Mouse (Mus musculus): ENCODE data around the gene Rps6kb2. TPM values are rescaled to one million over a fixed set of nuclear protein-coding genes. Genes with fewer than 3 reads are reported as not detected.
A peak's percentile ranks its signal among the peaks of the same experiment; 100 is the strongest.

Rps6kb2 gene
- 17.2 and 17.7 TPM in 2 replicates for polyA plus RNA-seq (2012; ENCODE audit: insufficient read depth, insufficient read length, missing spikeins)

- H3K4me1 ChIP-seq (ENCODE audit: control insufficient read depth, insufficient read depth, insufficient read length, low read length), result peaks cover 7% of the 10 kb centered on the region
- H3K27ac ChIP-seq (replicated peaks; ENCODE audit: low read depth, low read length), result peak within 1 kb of the TSS; percentile 43
- peak within 1 kb of the TSS; percentile 89 for H3K4me3 ChIP-seq (ENCODE audit: insufficient read depth, low read depth, low read length)
These were observed at the start of gene Rps6kb2 for GRCm38 (mm10) chr19:4162646-4163542. Gene Rps6kb2, minus strand, starts transcription at chr19:4163354.

GRCm38 (mm10) chr19:4211891-4212588 is 48.9 kb upstream of the Rps6kb2 start:
- Histone ChIP-seq H3K4me3 (ENCODE audit: insufficient read depth, low read depth, low read length) (no peak overlapping the region), H3K4me1 (ENCODE audit: control insufficient read depth, insufficient read depth, insufficient read length, low read length) (no peaks in the 10 kb centered on the region), H3K27ac (replicated peaks; ENCODE audit: low read depth, low read length) (no peak overlapping the region)

GRCm38 (mm10) chr19:4208563-4208962 is 45.4 kb upstream of the Rps6kb2 start:
- Histone ChIP-seq H3K27ac (replicated peaks; ENCODE audit: low read depth, low read length) (no peak overlapping the region), H3K4me3 (ENCODE audit: insufficient read depth, low read depth, low read length) (no peak overlapping the region), H3K4me1 (ENCODE audit: control insufficient read depth, insufficient read depth, insufficient read length, low read length) (no peaks in the 10 kb centered on the region)

GRCm38 (mm10) chr19:4206971-4207370 is 43.8 kb upstream of the Rps6kb2 start:
- H3K27ac ChIP-seq (replicated peaks; ENCODE audit: low read depth, low read length), result no peak overlapping the region
- H3K4me1 ChIP-seq (ENCODE audit: control insufficient read depth, insufficient read depth, insufficient read length, low read length), result no peaks in the 10 kb centered on the region
- H3K4me3 ChIP-seq (ENCODE audit: insufficient read depth, low read depth, low read length), result no peak overlapping the region

- no peak overlapping the region for H3K4me3 ChIP-seq (ENCODE audit: insufficient read depth, low read depth, low read length)
- H3K27ac ChIP-seq (replicated peaks; ENCODE audit: low read depth, low read length), result no peak overlapping the region
- peaks cover 7% of the 10 kb centered on the region; the same call in 1 of the 2 replicates for H3K4me1 ChIP-seq (ENCODE audit: control insufficient read depth, insufficient read depth, insufficient read length, low read length)
These were observed 41.7 kb upstream of the Rps6kb2 start for GRCm38 (mm10) chr19:4204889-4205288.

- H3K27ac ChIP-seq (replicated peaks; ENCODE audit: low read depth, low read length), result no peak overlapping the region
- peaks cover 7% of the 10 kb centered on the region; the same call in 1 of the 2 replicates for H3K4me1 ChIP-seq (ENCODE audit: control insufficient read depth, insufficient read depth, insufficient read length, low read length)
- H3K4me3 ChIP-seq (ENCODE audit: insufficient read depth, low read depth, low read length), result no peak overlapping the region
These were observed 40.6 kb upstream of the Rps6kb2 start for GRCm38 (mm10) chr19:4203604-4204326.

- H3K27ac ChIP-seq (replicated peaks; ENCODE audit: low read depth, low read length), result no peak overlapping the region
- no peak overlapping the region for H3K4me3 ChIP-seq (ENCODE audit: insufficient read depth, low read depth, low read length)
- peaks cover 7% of the 10 kb centered on the region; the same call in 1 of the 2 replicates for H3K4me1 ChIP-seq (ENCODE audit: control insufficient read depth, insufficient read depth, insufficient read length, low read length)
These were observed 40.0 kb upstream of the Rps6kb2 start for GRCm38 (mm10) chr19:4203148-4203547.

GRCm38 (mm10) chr19:4202149-4202548 is 39.0 kb upstream of the Rps6kb2 start:
- Histone ChIP-seq H3K4me3 (ENCODE audit: insufficient read depth, low read depth, low read length) (peak overlapping the region; percentile 70), H3K27ac (replicated peaks; ENCODE audit: low read depth, low read length) (no peak overlapping the region), H3K4me1 (ENCODE audit: control insufficient read depth, insufficient read depth, insufficient read length, low read length) (peaks cover 7% of the 10 kb centered on the region; the same call in 1 of the 2 replicates)

GRCm38 (mm10) chr19:4201291-4201909 is 38.2 kb upstream of the Rps6kb2 start, which contains the start of gene Rad9a:
Gene Rad9a, minus strand, starts transcription at chr19:4201662.
- peaks cover 10% of the 10 kb centered on the region for H3K4me1 ChIP-seq (ENCODE audit: control insufficient read depth, insufficient read depth, insufficient read length, low read length)

GRCm38 (mm10) chr19:4197180-4197579 is 34.0 kb upstream of the Rps6kb2 start:
- no peak overlapping the region for H3K4me3 ChIP-seq (ENCODE audit: insufficient read depth, low read depth, low read length)
- H3K27ac ChIP-seq (replicated peaks; ENCODE audit: low read depth, low read length), result no peak overlapping the region
- H3K4me1 ChIP-seq (ENCODE audit: control insufficient read depth, insufficient read depth, insufficient read length, low read length), result peaks cover 24% of the 10 kb centered on the region

More at GRCm38 (mm10) chr19:4201291-4201909, 38.2 kb upstream of the Rps6kb2 start, which contains the start of gene Rad9a:
- H3K27ac ChIP-seq (replicated peaks; ENCODE audit: low read depth, low read length), result peak within 1 kb of the TSS; percentile 58
- H3K4me3 ChIP-seq (ENCODE audit: insufficient read depth, low read depth, low read length), result peak within 1 kb of the TSS; percentile 70

- H3K4me1 ChIP-seq (ENCODE audit: control insufficient read depth, insufficient read depth, insufficient read length, low read length), result peaks cover 24% of the 10 kb centered on the region
These were observed 33.4 kb upstream of the Rps6kb2 start for GRCm38 (mm10) chr19:4196548-4196947.

GRCm38 (mm10) chr19:4196048-4196447 is 32.9 kb upstream of the Rps6kb2 start:
- peaks cover 24% of the 10 kb centered on the region for H3K4me1 ChIP-seq (ENCODE audit: control insufficient read depth, insufficient read depth, insufficient read length, low read length)
- H3K27ac ChIP-seq (replicated peaks; ENCODE audit: low read depth, low read length), result no peak overlapping the region
- H3K4me3 ChIP-seq (ENCODE audit: insufficient read depth, low read depth, low read length), result no peak overlapping the region

More at GRCm38 (mm10) chr19:4196548-4196947, 33.4 kb upstream of the Rps6kb2 start:
- Histone ChIP-seq H3K4me3 (ENCODE audit: insufficient read depth, low read depth, low read length) (no peak overlapping the region), H3K27ac (replicated peaks; ENCODE audit: low read depth, low read length) (no peak overlapping the region)

GRCm38 (mm10) chr19:4194776-4195650 is 31.9 kb upstream of the Rps6kb2 start:
- peaks cover 17% of the 10 kb centered on the region for H3K4me1 ChIP-seq (ENCODE audit: control insufficient read depth, insufficient read depth, insufficient read length, low read length)
- no peak overlapping the region for H3K4me3 ChIP-seq (ENCODE audit: insufficient read depth, low read depth, low read length)
- H3K27ac ChIP-seq (replicated peaks; ENCODE audit: low read depth, low read length), result no peak overlapping the region
